Mouse (Mus musculus): ENCODE measurements at regions not wholly inside any gene's neighbourhood (a gene's known extent, or its start where the extent isn't known, plus 50 kb on each side); places are given as distances from the start of the nearest gene placed in this dataset.
A peak's percentile ranks its signal among the peaks of the same experiment; 100 is the strongest.

DNA sequence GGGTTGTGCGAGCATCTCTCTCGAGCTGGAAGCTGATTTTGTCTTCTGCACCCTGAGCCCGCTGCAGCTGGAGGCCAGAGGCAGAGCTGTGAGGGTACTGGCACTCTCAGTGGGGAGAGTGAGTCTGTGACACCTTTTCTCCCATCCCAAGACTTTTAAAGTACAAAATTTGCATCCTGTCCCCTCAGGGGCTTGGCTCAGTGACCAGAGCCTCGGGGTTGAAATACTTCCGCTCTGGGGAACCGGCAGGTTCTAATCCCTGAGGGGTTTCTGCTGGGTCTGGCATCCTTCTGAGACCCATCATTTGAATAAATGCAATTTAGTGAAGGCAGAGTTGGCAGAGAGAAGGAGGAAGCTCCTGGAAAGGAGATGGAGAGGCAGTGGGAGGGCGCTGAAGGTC is 340.5 kb upstream of the Smim15 start:
- no peak for DNase-seq (ENCODE audit: low spot score in 2 of 2)

DNA sequence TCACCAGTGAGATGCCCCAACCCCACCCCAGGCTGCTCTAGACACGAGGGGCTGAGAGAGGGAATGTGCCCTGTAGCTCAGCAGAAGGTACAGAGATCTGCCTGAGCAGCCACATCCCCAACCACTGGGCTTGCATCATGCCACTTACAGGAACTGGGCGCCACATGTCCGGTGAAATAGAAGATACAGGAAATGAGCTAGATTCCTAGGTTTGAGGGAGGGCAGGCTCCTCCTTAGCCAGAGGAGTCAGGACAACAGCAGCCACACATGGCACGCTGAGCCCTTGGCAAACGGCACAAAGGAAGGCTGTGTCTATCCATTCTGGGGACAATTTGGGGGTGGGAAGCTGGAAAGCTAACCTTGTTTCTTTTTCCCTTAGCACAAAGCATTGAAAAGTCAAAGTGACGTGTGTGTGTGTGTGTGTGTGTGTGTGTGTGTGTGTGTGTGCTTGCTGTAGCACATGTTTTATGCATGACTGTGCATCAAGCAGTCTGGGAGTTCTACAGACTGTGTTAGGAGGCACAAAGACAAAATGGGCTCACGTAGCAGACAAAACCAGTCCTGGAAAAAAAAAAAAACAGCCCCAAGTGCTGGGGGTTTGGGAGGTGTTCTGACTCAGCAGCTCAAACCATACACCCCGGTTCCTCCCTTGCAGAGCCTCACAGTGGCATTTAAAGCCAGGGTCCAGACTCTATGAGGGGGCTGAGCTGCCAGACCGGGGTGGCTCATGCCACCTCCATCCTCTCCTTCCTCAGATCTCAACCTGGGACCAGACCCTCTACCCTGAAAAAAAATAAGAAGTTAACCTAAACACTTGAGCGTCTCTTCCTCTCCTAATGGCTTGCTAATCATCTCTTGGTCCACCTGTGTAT is 343.7 kb upstream of the Smim15 start:
- DNase-seq (ENCODE audit: low spot score in 2 of 2): peak; percentile 24 to 46

DNA sequence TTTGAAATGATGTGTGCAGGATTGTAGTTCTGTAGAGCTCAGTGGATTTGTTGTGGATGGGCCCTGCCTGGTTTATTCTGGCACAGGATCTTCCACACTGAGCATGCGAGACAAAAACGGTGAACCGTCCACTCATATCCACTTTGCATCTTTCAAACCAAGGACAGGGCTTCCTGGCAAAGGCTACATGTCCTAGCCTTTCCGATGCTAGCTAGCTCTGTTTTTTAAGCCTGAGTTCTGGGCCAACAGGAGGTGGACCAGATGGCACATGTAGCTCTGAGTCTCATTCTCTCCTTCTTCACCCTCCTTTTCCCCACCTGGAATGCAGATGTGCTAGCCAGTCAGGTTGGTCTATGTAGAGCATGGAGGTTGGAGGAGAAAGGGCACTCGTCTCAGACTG is 345.0 kb upstream of the Smim15 start:
- no peak for DNase-seq (ENCODE audit: low spot score in 2 of 2)

DNA sequence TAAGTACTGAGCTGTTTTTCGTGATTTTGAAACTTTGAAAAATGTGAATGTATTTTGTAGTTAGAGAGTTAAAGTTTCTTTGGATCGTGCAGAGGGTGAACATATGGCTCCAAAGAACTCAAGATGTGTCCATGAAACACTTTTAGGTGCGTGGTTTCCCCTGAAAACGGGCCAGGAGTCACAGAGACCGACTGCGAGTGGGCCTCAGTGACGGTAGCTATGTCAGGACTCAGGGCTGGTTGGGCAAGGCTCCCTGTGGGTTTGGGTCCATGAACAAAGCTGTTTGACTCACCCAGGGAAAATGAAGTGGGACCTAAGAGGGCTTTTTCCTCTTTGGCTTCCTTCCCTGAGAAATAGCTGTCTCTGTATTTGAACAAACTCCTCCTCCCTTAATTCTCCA is 345.9 kb upstream of the Smim15 start:
- peak; percentile 18 to 29 for DNase-seq (ENCODE audit: low spot score in 2 of 2)

DNA sequence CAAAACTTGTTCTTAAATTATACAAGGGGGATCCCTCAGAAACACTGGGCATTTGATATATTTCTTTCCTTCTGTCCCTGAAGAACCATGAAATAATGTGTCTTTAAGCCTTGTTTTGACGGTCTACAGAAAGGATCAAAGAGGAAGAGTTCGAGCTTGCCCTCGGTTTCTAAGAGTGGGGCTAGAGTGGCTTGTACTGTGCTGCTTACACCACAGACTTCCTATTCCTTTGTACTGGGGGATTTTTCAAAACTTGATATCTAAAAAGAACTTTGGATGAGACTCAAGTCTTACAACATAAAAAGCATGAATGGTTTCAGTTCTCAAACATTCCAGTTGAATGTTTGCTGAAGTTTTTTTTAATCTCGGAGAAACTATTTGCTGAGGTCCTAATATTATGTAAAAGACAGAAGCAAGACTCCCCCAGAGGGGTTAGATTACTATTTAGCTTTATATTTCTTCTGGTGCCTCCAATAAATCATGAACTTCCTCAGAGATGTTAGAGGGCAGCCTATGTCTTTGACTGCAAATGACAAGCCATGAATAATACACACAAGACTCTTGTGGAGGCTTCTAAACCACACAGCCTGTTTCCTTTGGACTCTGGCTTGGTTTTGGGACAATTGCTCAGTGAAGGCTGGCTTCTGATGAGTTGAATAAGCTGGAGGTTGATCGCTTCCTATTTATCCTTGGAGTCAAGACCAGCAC is 352.0 kb upstream of the Smim15 start:
- DNase-seq (ENCODE audit: low spot score in 2 of 2): no peak

DNA sequence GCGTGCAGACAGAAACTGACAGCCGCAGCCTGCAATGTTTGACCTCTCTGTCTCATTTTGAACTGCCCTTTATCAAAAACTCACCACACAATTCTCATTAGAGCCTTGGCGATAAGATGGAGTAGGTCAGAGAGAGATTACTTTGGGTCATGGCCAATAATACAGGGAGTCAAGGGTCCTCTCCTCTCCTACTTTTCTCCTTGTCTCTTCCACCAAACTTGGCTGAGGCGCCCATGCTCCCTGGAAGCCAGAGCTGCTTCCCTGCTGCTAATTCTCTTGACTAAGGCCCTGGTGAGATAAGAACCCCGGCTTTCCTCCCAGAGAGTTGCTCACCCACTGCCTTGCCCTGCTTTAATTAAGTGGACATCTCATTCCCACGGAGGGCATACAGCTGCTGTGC is 355.3 kb upstream of the Smim15 start:
- DNase-seq (ENCODE audit: low spot score in 2 of 2): no peak

DNA sequence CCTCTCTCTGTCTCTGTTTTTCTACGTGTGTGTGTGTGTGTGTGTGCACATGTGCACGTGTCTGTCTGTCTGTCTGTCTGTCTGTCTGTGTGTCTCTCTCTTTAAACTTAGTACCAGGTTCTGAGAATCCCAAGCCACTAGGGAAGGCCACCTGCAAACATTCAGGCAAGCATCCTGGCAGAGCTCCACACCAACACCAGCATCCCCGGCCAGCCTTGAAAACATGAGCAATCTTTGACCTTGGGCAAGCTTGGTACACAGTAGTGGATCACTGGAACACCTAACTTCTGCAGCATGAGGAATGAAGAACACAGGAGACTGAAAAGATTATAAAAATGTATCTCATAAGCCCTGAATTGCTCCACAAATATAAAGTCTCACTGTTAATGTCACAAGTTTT is 359.0 kb upstream of the Smim15 start:
- no peak for DNase-seq (ENCODE audit: low spot score in 2 of 2)

DNA sequence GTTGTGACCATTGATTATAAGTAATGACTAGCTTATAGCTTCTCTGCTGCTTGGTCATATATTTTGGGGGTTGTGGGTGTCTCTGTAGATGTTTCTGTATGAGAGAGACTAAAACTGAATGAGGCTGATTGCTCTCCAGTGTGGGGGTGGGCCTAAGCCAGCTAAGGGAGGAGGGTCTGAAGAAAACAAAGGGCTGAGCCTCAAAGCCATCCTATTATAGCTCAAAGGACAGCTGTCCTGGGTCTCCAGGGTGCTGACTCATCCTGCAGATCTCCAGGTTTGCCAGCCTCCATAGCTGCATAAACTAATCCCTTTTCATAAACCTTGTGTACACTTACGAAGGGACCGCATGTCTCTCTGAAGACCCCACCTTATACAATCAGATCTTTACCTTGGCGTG is 360.3 kb upstream of the Smim15 start:
- no peak for DNase-seq (ENCODE audit: low spot score in 2 of 2)

DNA sequence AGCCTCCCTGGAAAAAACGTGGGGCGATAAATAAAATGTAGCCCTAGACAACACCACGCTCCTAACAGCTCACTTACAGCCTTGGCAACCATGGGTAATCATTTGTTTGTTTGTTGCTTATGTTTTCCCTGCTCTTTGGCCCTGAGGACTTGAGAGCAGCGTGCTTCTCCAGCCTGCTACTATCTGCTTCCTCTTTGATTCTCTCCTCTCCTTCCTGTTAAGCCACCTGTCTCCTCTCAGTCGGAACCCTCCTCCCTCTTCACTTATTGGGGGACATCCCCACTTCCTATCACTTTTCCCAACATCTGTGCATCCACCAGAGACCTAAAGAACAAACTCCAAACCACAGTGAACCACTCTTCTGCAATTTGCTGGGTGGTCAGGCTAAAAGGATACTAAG is 362.5 kb upstream of the Smim15 start:
- DNase-seq (ENCODE audit: low spot score in 2 of 2): no peak

DNA sequence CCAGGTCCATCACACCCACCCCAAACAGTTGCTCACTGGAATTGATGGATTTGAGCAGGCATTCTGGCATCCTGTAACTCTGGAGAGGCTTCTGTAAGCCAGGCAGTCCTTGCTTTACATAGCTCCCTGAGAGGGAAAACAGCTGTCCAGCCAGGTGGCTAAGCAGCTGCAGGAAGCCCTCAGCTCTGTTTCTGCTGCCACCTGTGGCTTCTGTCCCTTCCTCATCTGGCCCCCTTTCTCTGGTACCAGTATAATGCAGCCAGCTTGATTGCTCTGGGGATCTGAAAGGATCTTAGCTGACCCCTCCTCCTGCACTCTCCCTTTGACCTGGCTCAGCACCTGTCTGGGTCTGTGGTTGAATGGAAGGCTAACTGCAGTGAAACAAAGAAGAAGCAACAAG is 365.4 kb upstream of the Smim15 start:
- no peak for DNase-seq (ENCODE audit: low spot score in 2 of 2)

DNA sequence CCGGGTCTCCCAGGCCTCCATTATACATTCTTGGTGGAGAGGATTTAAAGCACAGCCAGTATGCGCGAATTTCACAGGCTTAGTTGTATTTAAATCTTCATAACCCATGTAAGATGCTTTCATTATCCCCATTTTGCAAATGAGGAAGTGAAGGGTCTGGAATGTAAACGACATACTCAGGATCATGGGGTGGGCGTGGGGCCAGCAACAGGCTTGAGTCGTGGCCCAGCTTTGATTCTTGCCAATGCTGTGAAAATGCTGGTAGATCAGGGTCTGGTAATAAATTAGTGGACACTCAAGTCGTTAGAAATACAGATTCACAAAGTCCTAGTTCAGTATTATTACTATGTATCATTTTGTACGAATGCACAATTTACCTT is 367.2 kb upstream of the Smim15 start:
- no peak for DNase-seq (ENCODE audit: low spot score in 2 of 2)

DNA sequence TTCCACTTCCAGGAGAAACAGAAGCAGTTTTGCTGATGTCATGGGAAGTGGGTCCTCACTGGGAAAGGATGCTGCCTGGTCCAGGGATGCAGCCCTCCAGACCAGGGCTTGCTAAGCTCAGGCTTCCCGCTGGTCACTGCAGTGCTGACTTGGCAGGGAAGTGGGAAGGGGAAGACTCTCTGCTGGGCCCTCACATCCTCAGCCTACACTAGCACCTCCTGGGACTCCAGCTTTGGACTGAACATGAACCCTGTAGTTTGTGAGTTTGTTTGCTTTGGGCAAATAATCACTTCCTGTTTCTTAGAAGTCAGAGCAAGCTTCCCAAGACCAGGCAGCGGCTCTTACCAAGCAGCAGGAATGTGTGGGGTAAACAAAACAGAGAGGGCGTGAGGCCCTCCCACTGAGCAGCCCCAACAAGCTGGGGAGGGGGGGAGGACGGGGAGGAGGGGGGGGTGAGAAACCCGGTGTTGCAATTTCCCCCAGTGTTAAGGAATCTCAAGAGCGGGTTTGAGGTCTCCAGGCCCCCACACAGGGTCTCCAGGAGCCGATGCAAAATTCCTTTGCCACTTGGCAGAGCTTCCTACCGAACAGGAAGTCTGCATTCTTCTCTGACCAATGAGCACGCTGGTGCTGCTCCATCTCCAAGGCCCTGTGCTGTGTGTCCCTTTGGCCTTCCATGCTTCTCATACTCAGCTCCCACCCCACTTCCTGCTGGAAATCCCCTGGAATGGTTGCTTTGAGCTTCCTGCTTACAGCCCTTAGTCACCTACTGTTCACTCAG is 367.7 kb upstream of the Smim15 start:
- DNase-seq (ENCODE audit: low spot score in 2 of 2): no peak

DNA sequence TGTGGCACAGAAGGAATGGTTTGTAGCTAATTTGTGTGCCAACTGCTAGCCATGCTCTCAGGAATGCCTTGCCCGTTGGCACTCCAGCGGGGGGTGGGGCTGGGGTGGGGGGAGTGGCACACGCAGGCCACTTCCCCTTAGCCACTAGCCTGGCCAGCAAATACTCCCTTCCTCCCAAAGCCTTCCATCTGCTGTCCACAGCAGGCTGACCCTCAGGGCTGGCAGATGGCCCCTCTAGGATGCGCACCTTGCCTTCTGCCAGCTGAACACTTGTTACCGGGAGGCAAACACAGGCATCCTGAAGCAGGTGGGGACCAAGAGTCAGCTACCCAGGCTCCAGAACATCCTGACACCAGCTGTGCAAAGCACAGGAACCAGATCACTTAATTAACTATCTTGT is 372.1 kb upstream of the Smim15 start:
- no peak for DNase-seq (ENCODE audit: low spot score in 2 of 2)

DNA sequence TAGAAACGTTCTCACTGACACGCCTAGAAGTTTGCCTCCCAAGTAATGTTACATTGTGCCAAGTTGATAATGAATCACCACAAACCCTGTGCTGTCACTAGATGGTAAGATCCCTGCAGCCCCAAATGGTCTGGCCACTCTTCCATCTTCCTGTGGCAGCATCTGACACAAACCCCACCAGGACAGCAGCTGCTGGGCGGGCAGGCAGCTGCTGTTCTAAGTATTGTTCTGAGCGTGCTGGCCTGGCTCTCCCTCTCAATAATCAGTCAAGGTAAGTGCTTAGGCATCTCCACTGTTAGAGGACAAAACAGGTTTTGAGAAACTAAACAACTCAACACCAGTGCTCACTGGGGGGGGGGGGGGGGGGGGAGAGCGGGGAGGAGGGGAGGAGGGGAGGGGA is 375.7 kb upstream of the Smim15 start:
- DNase-seq (ENCODE audit: low spot score in 2 of 2): no peak

DNA sequence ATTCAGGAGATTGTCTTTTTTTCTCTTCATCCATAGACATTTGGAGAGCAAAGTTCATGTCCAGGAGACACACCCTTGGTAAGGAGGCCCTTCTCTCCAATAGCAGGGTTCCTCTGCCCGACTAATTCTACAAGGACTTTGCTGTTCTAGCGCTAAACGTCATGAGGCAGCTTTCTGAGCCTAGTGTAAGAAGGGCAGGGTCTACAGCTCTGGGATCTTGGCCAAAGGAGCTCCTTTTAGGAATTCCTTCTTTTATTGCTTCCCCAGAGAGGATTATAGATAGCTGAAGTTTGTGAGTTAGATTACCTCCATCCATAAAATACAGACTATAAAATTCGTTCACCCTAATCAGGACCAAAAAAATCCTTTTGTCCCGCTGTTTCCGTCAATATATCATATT is 378.5 kb upstream of the Smim15 start:
- DNase-seq (ENCODE audit: low spot score in 2 of 2): no peak

DNA sequence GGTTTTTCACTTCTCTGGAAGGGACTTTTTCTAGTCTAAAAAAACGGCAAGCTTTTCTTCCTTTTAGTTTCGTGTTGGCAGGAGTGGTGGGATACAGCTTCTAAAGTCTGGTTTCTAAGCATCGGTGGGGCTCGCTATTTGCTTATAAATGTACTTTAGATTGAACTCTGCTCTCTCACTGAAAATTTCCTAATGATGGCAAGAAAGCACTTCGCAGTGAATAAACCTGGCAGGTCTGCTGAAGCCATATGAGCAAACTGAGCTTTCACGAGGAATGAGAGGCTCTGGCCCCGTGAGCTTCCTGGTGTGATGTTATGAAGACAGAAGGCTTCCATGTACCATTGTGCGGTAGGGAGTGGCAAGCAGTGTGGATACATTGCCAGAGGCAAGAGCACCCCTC is 380.0 kb upstream of the Smim15 start:
- no peak for DNase-seq (ENCODE audit: low spot score in 2 of 2)

DNA sequence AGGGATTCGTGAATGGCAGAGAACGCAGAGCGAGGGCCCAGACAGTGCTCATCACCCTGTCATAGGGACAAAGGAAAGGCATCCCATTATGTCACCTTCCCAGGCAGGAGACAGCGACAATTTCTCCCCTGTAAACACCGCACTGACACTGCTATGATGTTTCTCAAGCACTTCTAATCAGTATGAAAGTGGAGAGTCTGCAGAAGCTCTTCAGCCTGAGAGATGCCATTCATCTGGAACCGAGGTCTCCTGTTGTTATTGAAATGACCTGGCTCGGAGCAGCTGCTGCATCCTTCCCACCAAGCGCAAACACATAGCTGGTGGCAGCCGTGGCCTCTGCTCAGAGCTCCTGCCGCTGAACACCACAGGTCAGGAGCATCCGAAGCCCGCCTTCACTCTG is 380.5 kb upstream of the Smim15 start:
- DNase-seq (ENCODE audit: low spot score in 2 of 2): no peak

DNA sequence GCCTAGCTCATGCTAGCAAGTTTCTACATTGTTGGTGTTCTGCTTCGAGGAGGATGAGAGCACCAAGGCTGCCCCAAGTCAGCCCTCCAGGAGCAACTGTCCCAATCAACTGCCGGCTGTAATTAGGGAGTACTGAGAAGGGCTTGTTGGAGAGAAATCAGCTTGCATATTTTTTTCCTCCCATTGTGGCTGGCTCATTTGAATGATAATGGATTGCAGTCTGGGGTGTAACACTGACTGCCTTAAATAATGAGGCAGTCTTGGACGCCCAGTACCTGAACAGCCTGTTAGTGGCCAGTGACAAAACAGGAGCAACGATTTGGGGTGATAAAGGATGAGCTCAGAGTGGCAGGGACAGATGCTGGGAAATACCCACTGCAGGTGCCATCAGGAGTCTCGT is 382.8 kb upstream of the Smim15 start:
- no peak for DNase-seq (ENCODE audit: low spot score in 2 of 2)

DNA sequence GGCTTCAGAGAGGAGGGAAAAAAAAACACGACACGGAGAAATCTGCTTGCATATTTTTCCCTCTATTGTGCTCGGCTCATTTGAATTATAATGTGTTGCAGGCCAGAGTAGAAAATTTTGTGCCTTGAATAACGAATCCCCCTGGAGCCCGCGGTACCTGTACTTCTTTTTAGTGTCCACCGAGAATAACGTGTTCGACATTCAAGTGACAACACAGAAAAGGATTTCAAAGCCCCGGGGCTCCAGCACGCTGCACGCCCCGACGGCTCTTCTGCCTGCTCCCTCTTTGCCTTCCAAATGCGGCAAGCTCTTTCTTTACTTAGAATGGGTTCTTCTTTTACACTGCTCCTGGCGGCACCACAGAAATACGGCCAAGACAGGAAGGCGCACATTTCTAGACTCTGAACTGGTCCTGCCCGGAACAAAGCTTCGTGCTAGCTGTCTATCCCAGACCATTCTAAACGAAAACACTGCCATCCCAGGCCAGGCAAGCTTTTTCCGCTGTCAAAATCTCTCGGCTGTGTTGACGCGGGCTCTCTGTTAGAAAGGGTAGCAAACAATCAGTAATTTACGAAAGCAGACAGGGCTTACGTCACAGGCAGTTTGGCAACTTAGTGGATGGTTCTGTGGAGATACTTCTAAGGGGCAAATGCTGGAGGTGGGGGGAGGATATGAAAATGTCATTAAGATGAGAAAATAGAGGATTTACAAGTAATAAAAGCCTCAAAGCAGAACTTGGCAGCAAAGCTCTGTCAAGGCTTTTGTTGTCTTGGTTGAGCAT is 398.2 kb upstream of the Smim15 start:
- DNase-seq (ENCODE audit: low spot score in 2 of 2): peak in 1 of 2 experiments; percentile 42

DNA sequence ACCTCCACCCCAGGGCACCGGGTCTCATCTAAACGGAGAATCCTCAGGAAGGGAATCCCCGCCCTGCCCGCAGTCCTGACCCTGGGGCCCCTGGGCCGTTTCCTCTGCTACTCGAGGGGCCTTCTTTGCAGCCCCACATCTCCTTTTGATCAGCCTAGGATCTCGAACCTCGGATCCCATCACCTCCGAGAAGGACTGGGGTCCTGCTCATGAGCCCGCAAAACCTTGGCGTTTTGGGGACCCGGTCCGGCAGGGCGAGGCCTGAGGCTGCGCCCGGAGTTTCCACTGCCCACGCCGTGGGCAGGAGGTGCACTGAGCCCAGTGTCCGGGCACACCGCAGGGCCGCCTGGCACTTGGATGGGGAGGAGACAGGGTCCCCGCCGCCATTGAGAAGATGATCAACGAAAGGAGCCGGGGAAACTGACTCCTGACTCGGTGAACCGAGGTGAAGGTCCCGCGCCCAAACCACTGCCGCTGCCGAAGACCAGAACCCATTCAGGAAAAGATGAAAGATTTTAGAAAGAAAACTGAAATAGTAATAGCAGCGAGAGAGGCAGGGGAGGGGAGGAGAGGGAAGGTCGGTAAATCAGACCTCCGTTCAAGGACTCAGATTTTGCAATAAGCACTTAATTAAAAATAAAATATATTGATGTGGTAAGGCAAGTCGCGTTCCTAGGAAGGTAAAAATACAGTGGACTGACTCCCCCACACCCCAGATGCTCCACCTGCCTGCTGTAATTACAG is 399.0 kb upstream of the Smim15 start:
- DNase-seq (ENCODE audit: low spot score in 2 of 2): no peak

DNA sequence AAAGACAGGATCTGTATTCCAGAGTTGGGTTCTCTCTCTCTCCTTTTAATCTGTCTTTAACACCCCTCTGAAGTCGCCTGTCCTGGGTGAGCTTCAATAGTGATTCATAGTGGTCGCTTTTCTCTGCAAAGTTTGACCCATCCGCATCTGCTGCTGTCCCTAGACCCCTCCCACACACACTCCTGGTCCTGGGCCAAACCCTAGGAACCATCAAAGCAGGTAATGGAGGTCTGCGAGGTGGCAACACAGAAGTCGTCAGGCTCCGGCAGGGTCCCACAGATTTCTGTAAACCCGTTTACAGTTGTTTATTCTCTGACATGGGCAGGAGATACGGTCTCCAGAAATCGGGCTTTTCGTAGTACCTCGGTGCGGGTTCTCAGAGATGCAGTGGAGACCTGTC is 399.5 kb upstream of the Smim15 start:
- no peak for DNase-seq (ENCODE audit: low spot score in 2 of 2)

Measured in frontal cortex, postnatal 10 days (tissue).